Mouse (Mus musculus) cerebral cortex, adult 2 months (tissue): ENCODE measurements around the gene Acot7.

Experiments used
- WGBS: fragments of 180-500 bp; shearing (Covaris S2); methylation state at CpG from one replicate; pipeline ENCODE4 v1.1.7; 2018; 5-methylcytosine and 5-hydroxymethylcytosine counted together

Acot7 gene

GRCm38 (mm10) chr4:152295916-152296315 is 118.0 kb downstream of the Acot7 start:
- 58% methylated on average over 4 of the region's 4 CpGs for WGBS

GRCm38 (mm10) chr4:152296371-152296770 is 118.4 kb downstream of the Acot7 start:
- 16% methylated on average over 8 of the region's 8 CpGs for WGBS

- WGBS: under 1% methylated on average over 119 of the region's 119 CpGs
Measured at GRCm38 (mm10) chr4:152296874-152297861, 119.2 kb downstream of the Acot7 start, which contains the start of gene Icmt. Gene Icmt (plus strand): TSS chr4:152297227.

- WGBS: 82% methylated on average over 14 of the region's 14 CpGs
Measured at GRCm38 (mm10) chr4:152298836-152299235, 120.9 kb downstream of the Acot7 start.

GRCm38 (mm10) chr4:152300375-152300774 is 122.4 kb downstream of the Acot7 start:
- 59% methylated on average over 8 of the region's 8 CpGs for whole genome bisulfite sequencing

GRCm38 (mm10) chr4:152302012-152302411 is 124.1 kb downstream of the Acot7 start:
- 82% methylated on average over 11 of the region's 11 CpGs for WGBS

- 95% methylated on average over 10 of the region's 10 CpGs for WGBS
Measured at GRCm38 (mm10) chr4:152303172-152303571, 125.2 kb downstream of the Acot7 start.

GRCm38 (mm10) chr4:152304685-152305084 is 126.8 kb downstream of the Acot7 start:
- 70% methylated on average over 6 of the region's 6 CpGs for WGBS

- 73% methylated on average over 6 of the region's 6 CpGs for WGBS
Measured at GRCm38 (mm10) chr4:152305991-152306390, 128.1 kb downstream of the Acot7 start.

- WGBS: 89% methylated on average over 9 of the region's 9 CpGs
Measured at GRCm38 (mm10) chr4:152307542-152307941, 129.6 kb downstream of the Acot7 start.

GRCm38 (mm10) chr4:152312186-152312585 is 134.3 kb downstream of the Acot7 start:
- 13% methylated on average over 14 of the region's 14 CpGs for WGBS

GRCm38 (mm10) chr4:152313211-152313632 is 135.3 kb downstream of the Acot7 start:
- under 1% methylated on average over 29 of the region's 29 CpGs for WGBS

- WGBS: 2% methylated on average over 43 of the region's 43 CpGs
Measured at GRCm38 (mm10) chr4:152315498-152316213, 137.7 kb downstream of the Acot7 start.

- 71% methylated on average over 6 of the region's 6 CpGs for WGBS
Measured at GRCm38 (mm10) chr4:152317631-152318033, 139.7 kb downstream of the Acot7 start.

GRCm38 (mm10) chr4:152318517-152319234 is 140.7 kb downstream of the Acot7 start, which contains the start of gene Rnf207:
Gene Rnf207 (minus strand): TSS chr4:152318993.
- 7% methylated on average over 26 of the region's 26 CpGs for WGBS
